Mouse (Mus musculus) cortical plate, adult 2 months (tissue): ENCODE data around the gene Top2a.

Experiments
- CTCF ChIP-seq: fragments of 200-500 bp; IDR thresholded peaks from 2 replicates; pipeline ENCODE4 v1.5.1; 2011; ENCODE audit warnings: mild to moderate bottlenecking, control low read depth, low read length; ENCODE audit not compliant: insufficient read depth; ENCODE audit errors: extremely low read depth
- POLR2A ChIP-seq: fragments of 200-500 bp; IDR thresholded peaks from 2 replicates; pipeline ENCODE4 v1.6.1; 2011; ENCODE audit warnings: mild to moderate bottlenecking, low read length, control low read depth; ENCODE audit not compliant: insufficient read depth; ENCODE audit errors: extremely low read depth

DNA sequence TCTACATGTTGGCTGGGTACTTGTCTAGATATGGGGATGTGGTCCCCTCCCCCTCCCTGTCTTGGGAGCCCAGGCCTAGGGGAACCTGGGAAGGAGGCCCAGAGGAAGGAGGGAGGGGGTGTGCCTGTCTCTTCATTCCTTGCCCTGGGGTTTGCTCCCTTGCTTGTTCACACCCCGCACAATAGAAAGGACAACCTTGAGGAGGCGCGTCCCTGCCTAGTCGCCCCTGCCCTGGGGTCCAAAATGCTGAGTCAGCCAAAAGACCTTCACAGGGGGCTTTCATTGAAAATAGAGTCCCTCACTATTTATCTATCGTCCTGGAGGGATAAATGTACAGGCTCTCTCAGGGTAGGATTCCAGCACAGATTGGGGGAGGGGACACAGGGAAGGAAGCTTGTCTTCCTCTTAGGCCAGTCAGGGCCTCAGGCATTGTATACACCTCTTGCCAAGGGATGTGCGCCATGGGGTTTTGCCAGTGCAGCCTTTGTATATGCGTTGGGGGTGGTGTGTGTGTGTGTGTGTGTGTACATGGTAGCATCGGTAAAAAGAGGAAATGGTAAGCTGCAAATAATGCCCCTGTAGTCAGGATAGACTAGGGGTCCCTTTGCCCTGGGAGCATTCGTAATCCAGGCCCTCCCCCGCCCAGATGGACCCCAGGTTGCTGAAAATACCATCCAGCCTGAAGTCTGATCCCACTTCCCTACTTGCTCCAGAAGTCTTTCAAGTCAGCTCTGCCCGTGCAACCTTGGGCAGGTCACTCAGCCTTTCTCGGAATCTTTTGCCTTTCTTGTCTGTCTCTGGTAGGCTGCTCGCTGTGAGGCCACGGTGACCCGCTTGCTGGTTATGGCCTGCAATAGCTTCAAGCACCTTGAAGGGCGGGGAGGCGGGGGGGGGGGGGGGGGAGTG, 68.9 kb downstream of the Top2a start:
- TF ChIP-seq CTCF (no peak), POLR2A (no peak)
